Mouse (Mus musculus): ENCODE results near the gene Hist1h3g. TPM values are rescaled to one million over a fixed set of nuclear protein-coding genes. Genes with fewer than 3 reads are reported as not detected.
A peak's percentile ranks its signal among the peaks of the same experiment; 100 is the strongest.

Hist1h3g gene
- polyA plus RNA-seq, 1 experiment from 2014 or later: 3.0 TPM

- Histone ChIP-seq H3K27ac (replicated peaks in 1 of 2; ENCODE audit: control insufficient read depth in 1 of 2, insufficient read depth in 1 of 2, low read depth in 2 of 2, low read length in 2 of 2) (0 out of 4 replicates have a peak overlapping the region, but pooled peaks of 1 of the 2 experiments have one; percentile 28), H3K36me3 (ENCODE audit: control insufficient read depth, insufficient read depth, low read length) (no peaks in the 10 kb centered on the region), H3K9ac (ENCODE audit: low read length) (peak overlapping the region; percentile 48; the same call in 1 of the 2 replicates), H3K4me3 (ENCODE audit: control insufficient read depth in 1 of 2, insufficient read depth in 1 of 2, low read depth in 1 of 2, low read length in 2 of 2) (peak overlapping the region; percentile 28 to 62), H3K9me3 (ENCODE audit: control insufficient read depth, low read length) (no peaks in the 10 kb centered on the region), H3K4me2 (ENCODE audit: low read length) (peak overlapping the region; percentile 96), H3K27me3 (ENCODE audit: control insufficient read depth, insufficient read depth, low read length) (no peaks in the 10 kb centered on the region), H3K4me1 (ENCODE audit: control insufficient read depth in 2 of 2, insufficient read depth in 2 of 2, low read length in 2 of 2) (peaks cover 3 to 4% of the 10 kb centered on the region in 2 experiments; a peak in 2 of 4 replicates)
- no peak for ATAC-seq (ENCODE audit: insufficient number of reproducible peaks, insufficient read depth, low FRiP score, low read depth)
- WGBS: 53% methylated on average over 15 of the region's 15 CpGs
Observed at GRCm38 (mm10) chr13:23515826-23516620, 19.2 kb upstream of the Hist1h3g start.

GRCm38 (mm10) chr13:23516822-23517602 lies 18.2 kb upstream of the Hist1h3g start:
- ATAC-seq (ENCODE audit: insufficient number of reproducible peaks, insufficient read depth, low FRiP score, low read depth): no peak; the same call in 1 of the 2 replicates
- Histone ChIP-seq H3K27me3 (ENCODE audit: control insufficient read depth, insufficient read depth, low read length) (no peaks in the 10 kb centered on the region), H3K9me3 (ENCODE audit: control insufficient read depth, low read length) (no peaks in the 10 kb centered on the region), H3K9ac (ENCODE audit: low read length) (peak overlapping the region; percentile 69), H3K27ac (replicated peaks in 1 of 2; ENCODE audit: control insufficient read depth in 1 of 2, insufficient read depth in 1 of 2, low read depth in 2 of 2, low read length in 2 of 2) (peak overlapping the region; percentile 78 to 89), H3K4me1 (ENCODE audit: control insufficient read depth in 2 of 2, insufficient read depth in 2 of 2, low read length in 2 of 2) (peaks cover 3 to 4% of the 10 kb centered on the region in 2 experiments; a peak in 2 of 4 replicates), H3K36me3 (ENCODE audit: control insufficient read depth, insufficient read depth, low read length) (no peaks in the 10 kb centered on the region), H3K4me3 (ENCODE audit: control insufficient read depth in 1 of 2, insufficient read depth in 1 of 2, low read depth in 1 of 2, low read length in 2 of 2) (peak overlapping the region; percentile 62 to 74), H3K4me2 (ENCODE audit: low read length) (peak overlapping the region; percentile 96)
- WGBS: 1% methylated on average over 19 of the region's 19 CpGs

- H3K4me2 ChIP-seq (ENCODE audit: low read length): peak overlapping the region; percentile 96
- peak overlapping the region; percentile 74 for H3K9ac ChIP-seq (ENCODE audit: low read length)
- H3K36me3 ChIP-seq (ENCODE audit: control insufficient read depth, insufficient read depth, low read length): no peaks in the 10 kb centered on the region
- under 1% methylated on average over 27 of the region's 27 CpGs for WGBS
- peak; percentile 79 for ATAC-seq (ENCODE audit: insufficient number of reproducible peaks, insufficient read depth, low FRiP score, low read depth)
- peak overlapping the region; percentile 78 to 89 for H3K27ac ChIP-seq (replicated peaks in 1 of 2; ENCODE audit: control insufficient read depth in 1 of 2, insufficient read depth in 1 of 2, low read depth in 2 of 2, low read length in 2 of 2)
- peak overlapping the region; percentile 62 to 74 for H3K4me3 ChIP-seq (ENCODE audit: control insufficient read depth in 1 of 2, insufficient read depth in 1 of 2, low read depth in 1 of 2, low read length in 2 of 2)
- H3K9me3 ChIP-seq (ENCODE audit: control insufficient read depth, low read length): no peaks in the 10 kb centered on the region
- H3K4me1 ChIP-seq (ENCODE audit: control insufficient read depth in 2 of 2, insufficient read depth in 2 of 2, low read length in 2 of 2): peaks cover 3 to 4% of the 10 kb centered on the region in 2 experiments; a peak in 2 of 4 replicates
- H3K27me3 ChIP-seq (ENCODE audit: control insufficient read depth, insufficient read depth, low read length): no peaks in the 10 kb centered on the region
Observed at GRCm38 (mm10) chr13:23517603-23518294, 17.5 kb upstream of the Hist1h3g start.

GRCm38 (mm10) chr13:23518295-23518603 lies 17.0 kb upstream of the Hist1h3g start:
- Histone ChIP-seq H3K4me3 (ENCODE audit: control insufficient read depth in 1 of 2, insufficient read depth in 1 of 2, low read depth in 1 of 2, low read length in 2 of 2) (peak overlapping the region; percentile 41 to 62; a peak in 3 of 4 replicates), H3K4me1 (ENCODE audit: control insufficient read depth in 2 of 2, insufficient read depth in 2 of 2, low read length in 2 of 2) (peaks cover 3 to 4% of the 10 kb centered on the region in 2 experiments; a peak in 2 of 4 replicates), H3K27ac (replicated peaks in 1 of 2; ENCODE audit: control insufficient read depth in 1 of 2, insufficient read depth in 1 of 2, low read depth in 2 of 2, low read length in 2 of 2) (peak overlapping the region in 1 of 2 experiments; percentile 72; a peak in 2 of 4 replicates), H3K9me3 (ENCODE audit: control insufficient read depth, low read length) (no peaks in the 10 kb centered on the region), H3K4me2 (ENCODE audit: low read length) (peak overlapping the region; percentile 96), H3K9ac (ENCODE audit: low read length) (peak overlapping the region; percentile 67), H3K27me3 (ENCODE audit: control insufficient read depth, insufficient read depth, low read length) (no peaks in the 10 kb centered on the region), H3K36me3 (ENCODE audit: control insufficient read depth, insufficient read depth, low read length) (no peaks in the 10 kb centered on the region)
- no peak for ATAC-seq (ENCODE audit: insufficient number of reproducible peaks, insufficient read depth, low FRiP score, low read depth)
- WGBS: under 1% methylated on average over 6 of the region's 6 CpGs

- Histone ChIP-seq H3K9me3 (ENCODE audit: control insufficient read depth, low read length) (no peaks in the 10 kb centered on the region), H3K4me3 (ENCODE audit: control insufficient read depth in 1 of 2, insufficient read depth in 1 of 2, low read depth in 1 of 2, low read length in 2 of 2) (peak overlapping the region; percentile 26 to 62; a peak in 3 of 4 replicates), H3K4me2 (ENCODE audit: low read length) (peak overlapping the region; percentile 96), H3K27me3 (ENCODE audit: control insufficient read depth, insufficient read depth, low read length) (no peaks in the 10 kb centered on the region), H3K4me1 (ENCODE audit: control insufficient read depth in 2 of 2, insufficient read depth in 2 of 2, low read length in 2 of 2) (peaks cover 3 to 4% of the 10 kb centered on the region in 2 experiments; a peak in 2 of 4 replicates), H3K27ac (replicated peaks in 1 of 2; ENCODE audit: control insufficient read depth in 1 of 2, insufficient read depth in 1 of 2, low read depth in 2 of 2, low read length in 2 of 2) (peak overlapping the region; percentile 45 to 58), H3K9ac (ENCODE audit: low read length) (peak overlapping the region; percentile 55), H3K36me3 (ENCODE audit: control insufficient read depth, insufficient read depth, low read length) (no peaks in the 10 kb centered on the region)
- under 1% methylated on average over 6 of the region's 6 CpGs for WGBS
- ATAC-seq (ENCODE audit: insufficient number of reproducible peaks, insufficient read depth, low FRiP score, low read depth): 0 out of 2 replicates have a peak, but pooled peaks have one; percentile 23
Observed at GRCm38 (mm10) chr13:23518885-23519284, 16.3 kb upstream of the Hist1h3g start.

GRCm38 (mm10) chr13:23519416-23519815 lies 15.8 kb upstream of the Hist1h3g start:
- no peaks in the 10 kb centered on the region for H3K27me3 ChIP-seq (ENCODE audit: control insufficient read depth, insufficient read depth, low read length)
- peak overlapping the region; percentile 96 for H3K4me2 ChIP-seq (ENCODE audit: low read length)
- H3K27ac ChIP-seq (replicated peaks in 1 of 2; ENCODE audit: control insufficient read depth in 1 of 2, insufficient read depth in 1 of 2, low read depth in 2 of 2, low read length in 2 of 2): peak overlapping the region; percentile 45 to 58
- peak overlapping the region; percentile 55 for H3K9ac ChIP-seq (ENCODE audit: low read length)
- H3K9me3 ChIP-seq (ENCODE audit: control insufficient read depth, low read length): no peaks in the 10 kb centered on the region
- 1% methylated on average over 10 of the region's 10 CpGs for WGBS
- H3K36me3 ChIP-seq (ENCODE audit: control insufficient read depth, insufficient read depth, low read length): no peaks in the 10 kb centered on the region
- H3K4me1 ChIP-seq (ENCODE audit: control insufficient read depth in 2 of 2, insufficient read depth in 2 of 2, low read length in 2 of 2): peaks cover 3 to 4% of the 10 kb centered on the region in 2 experiments; a peak in 2 of 4 replicates
- ATAC-seq (ENCODE audit: insufficient number of reproducible peaks, insufficient read depth, low FRiP score, low read depth): peak; percentile 54; the same call in 1 of the 2 replicates
- H3K4me3 ChIP-seq (ENCODE audit: control insufficient read depth in 1 of 2, insufficient read depth in 1 of 2, low read depth in 1 of 2, low read length in 2 of 2): peak overlapping the region; percentile 26 to 62; a peak in 3 of 4 replicates

GRCm38 (mm10) chr13:23521703-23522102 lies 13.5 kb upstream of the Hist1h3g start:
- H3K36me3 ChIP-seq (ENCODE audit: control insufficient read depth, insufficient read depth, low read length): no peaks in the 10 kb centered on the region
- 0 out of 4 replicates have a peak overlapping the region, but pooled peaks of 1 of the 2 experiments have one; percentile 14 for H3K4me3 ChIP-seq (ENCODE audit: control insufficient read depth in 1 of 2, insufficient read depth in 1 of 2, low read depth in 1 of 2, low read length in 2 of 2)
- H3K4me2 ChIP-seq (ENCODE audit: low read length): peak overlapping the region; percentile 51
- no peak overlapping the region for H3K9ac ChIP-seq (ENCODE audit: low read length)
- no peaks in the 10 kb centered on the region for H3K27me3 ChIP-seq (ENCODE audit: control insufficient read depth, insufficient read depth, low read length)
- no peak overlapping the region for H3K27ac ChIP-seq (replicated peaks in 1 of 2; ENCODE audit: control insufficient read depth in 1 of 2, insufficient read depth in 1 of 2, low read depth in 2 of 2, low read length in 2 of 2)
- H3K4me1 ChIP-seq (ENCODE audit: control insufficient read depth in 2 of 2, insufficient read depth in 2 of 2, low read length in 2 of 2): peaks cover 0 to 6% of the 10 kb centered on the region in 2 experiments; a peak in 2 of 4 replicates
- no peaks in the 10 kb centered on the region for H3K9me3 ChIP-seq (ENCODE audit: control insufficient read depth, low read length)
- WGBS: under 1% methylated on average over 14 of the region's 14 CpGs
- no peak for ATAC-seq (ENCODE audit: insufficient number of reproducible peaks, insufficient read depth, low FRiP score, low read depth)
